Mouse (Mus musculus): Measurements from ENCODE around the gene C1qb. TPM values are rescaled to one million over a fixed set of nuclear protein-coding genes. Genes with fewer than 3 reads are reported as not detected.
A peak's percentile ranks its signal among the peaks of the same experiment; 100 is the strongest.

C1qb gene
- polyA plus RNA-seq, 1 experiment from 2014 or later, result 53.9 TPM

DNA sequence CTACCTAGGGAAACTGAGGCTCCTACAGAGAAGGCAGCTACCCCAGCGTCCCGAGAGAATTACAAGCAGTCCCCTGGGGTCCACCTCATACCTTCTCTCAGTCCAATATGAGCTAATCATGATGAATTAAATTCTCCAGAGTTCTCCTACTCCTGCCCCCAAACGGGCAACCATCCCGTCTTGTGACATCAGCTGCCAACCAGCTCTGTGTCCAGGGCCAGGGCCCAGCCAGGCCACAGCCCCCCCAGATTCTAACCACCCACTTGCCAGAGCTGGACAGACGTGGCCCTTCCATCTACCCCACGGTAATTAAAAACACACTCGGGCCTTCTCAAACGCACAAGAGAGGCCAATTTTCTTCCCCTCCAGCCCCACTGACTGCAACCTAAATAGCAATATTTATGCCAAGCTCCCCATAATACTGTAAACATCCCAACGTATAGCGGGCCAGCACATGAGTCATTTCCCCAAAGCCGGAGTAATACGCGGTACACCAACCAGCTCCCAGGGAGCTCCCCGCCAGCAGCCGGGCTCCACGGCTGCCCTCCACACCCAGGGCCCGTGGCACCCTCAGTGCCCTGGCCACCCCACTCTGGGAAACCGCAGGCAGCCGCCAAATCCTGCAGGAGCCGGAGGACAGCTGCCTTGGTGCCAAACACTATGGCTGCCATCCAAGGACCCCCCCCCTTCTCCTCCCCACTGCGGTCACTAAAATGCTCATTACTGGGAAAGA lies 52.2 kb downstream of the C1qb start:
- H3K9ac ChIP-seq (ENCODE audit: low read depth, low read length), result peak overlapping the region; percentile 94
- peaks cover 67% of the 10 kb centered on the region for H3K4me1 ChIP-seq (ENCODE audit: control insufficient read depth, insufficient read depth, low read depth, low read length)
- H3K36me3 ChIP-seq (ENCODE audit: control insufficient read depth, insufficient read depth, low read length), result no peaks in the 10 kb centered on the region
- peak overlapping the region; percentile 79 for H3K4me3 ChIP-seq (ENCODE audit: low read length)
- ATAC-seq, result no peak
- H3K4me2 ChIP-seq (ENCODE audit: low read length), result peak overlapping the region; percentile 95
- peak overlapping the region; percentile 39; the same call in 1 of the 2 replicates for H3K27ac ChIP-seq (ENCODE audit: low read depth, low read length)
- H3K9me3 ChIP-seq (ENCODE audit: control insufficient read depth, low read length), result no peaks in the 10 kb centered on the region
- H3K27me3 ChIP-seq (replicated peaks; ENCODE audit: control insufficient read depth, insufficient read depth, low read length), result no peaks in the 10 kb centered on the region
- 26% methylated on average over 21 of the region's 21 CpGs for WGBS

DNA sequence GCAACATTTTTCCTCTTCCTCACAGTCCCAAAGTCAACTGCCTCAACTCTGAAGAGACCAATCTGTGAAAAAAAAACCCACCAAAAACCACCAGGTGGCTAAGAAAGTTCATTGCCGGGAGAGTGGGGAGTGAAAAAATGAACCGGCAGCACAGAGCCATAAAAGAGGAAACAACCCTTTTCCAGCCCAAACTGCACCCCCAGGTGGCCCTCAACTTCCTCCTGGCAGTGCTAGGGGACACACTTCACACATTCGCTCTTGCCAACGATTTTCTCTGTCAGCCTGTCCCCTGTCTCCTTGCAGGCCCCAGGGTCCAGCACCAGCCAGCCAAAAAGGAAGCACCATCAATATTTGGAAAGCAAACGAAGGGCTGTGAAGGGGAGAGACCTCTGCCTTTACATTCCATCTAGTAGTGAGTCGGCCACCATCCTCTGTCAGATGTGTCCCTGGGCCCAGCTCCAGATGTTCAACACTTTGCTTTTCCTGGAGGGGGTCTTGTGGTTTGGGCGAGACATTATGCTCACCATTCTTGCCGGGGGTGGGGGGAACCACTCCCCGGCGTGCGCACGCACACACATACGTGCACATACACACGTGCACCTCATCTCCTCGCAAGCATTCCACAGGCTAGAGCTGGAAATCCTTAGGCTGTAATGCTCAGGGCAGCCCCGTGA lies 53.3 kb downstream of the C1qb start:
- Histone ChIP-seq H3K4me3 (ENCODE audit: low read length) (no peak overlapping the region; the same call in 1 of the 2 replicates), H3K27ac (ENCODE audit: low read depth, low read length) (no peak overlapping the region), H3K36me3 (ENCODE audit: control insufficient read depth, insufficient read depth, low read length) (no peaks in the 10 kb centered on the region), H3K4me2 (ENCODE audit: low read length) (peak overlapping the region; percentile 95), H3K9me3 (ENCODE audit: control insufficient read depth, low read length) (no peaks in the 10 kb centered on the region), H3K27me3 (replicated peaks; ENCODE audit: control insufficient read depth, insufficient read depth, low read length) (no peaks in the 10 kb centered on the region), H3K4me1 (ENCODE audit: control insufficient read depth, insufficient read depth, low read depth, low read length) (peaks cover 63% of the 10 kb centered on the region), H3K9ac (ENCODE audit: low read depth, low read length) (no peak overlapping the region)
- 66% methylated on average over 16 of the region's 16 CpGs for WGBS
- no peak for ATAC-seq

DNA sequence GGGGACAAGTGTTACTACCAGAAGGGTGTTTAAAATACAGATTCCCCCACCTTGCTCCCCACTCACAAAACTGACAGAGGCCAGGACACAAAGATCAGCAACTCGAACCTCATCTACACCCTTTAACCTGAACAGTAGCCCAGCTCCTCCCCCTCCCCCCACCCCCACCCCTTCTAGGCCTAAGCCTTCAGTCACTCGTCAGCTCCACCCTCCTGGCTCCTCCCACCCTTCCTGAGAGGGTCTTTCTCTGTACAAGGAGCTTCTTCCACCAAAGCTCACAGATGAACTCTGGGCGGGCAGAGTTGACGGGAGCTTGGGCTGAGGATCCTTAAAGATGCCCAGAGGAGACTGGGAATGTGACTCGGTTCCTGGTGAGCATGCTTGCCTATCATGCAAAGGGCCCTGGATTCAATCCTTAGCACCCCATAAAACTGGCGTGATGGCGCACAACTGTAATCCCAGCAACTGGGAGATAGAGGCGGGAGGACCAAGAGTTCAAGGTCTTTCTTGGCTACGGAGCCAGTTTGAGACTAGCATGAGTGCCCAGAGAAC lies 55.6 kb downstream of the C1qb start:
- ATAC-seq, result no peak
- Histone ChIP-seq H3K27ac (ENCODE audit: low read depth, low read length) (no peak overlapping the region), H3K4me1 (ENCODE audit: control insufficient read depth, insufficient read depth, low read depth, low read length) (peaks cover 58% of the 10 kb centered on the region), H3K4me3 (ENCODE audit: low read length) (no peak overlapping the region), H3K9me3 (ENCODE audit: control insufficient read depth, low read length) (no peaks in the 10 kb centered on the region), H3K9ac (ENCODE audit: low read depth, low read length) (no peak overlapping the region), H3K27me3 (replicated peaks; ENCODE audit: control insufficient read depth, insufficient read depth, low read length) (no peaks in the 10 kb centered on the region), H3K36me3 (ENCODE audit: control insufficient read depth, insufficient read depth, low read length) (no peaks in the 10 kb centered on the region), H3K4me2 (ENCODE audit: low read length) (peak overlapping the region; percentile 18; the same call in 1 of the 2 replicates)
- WGBS, result 49% methylated on average over 9 of the region's 9 CpGs

Other genes starting within 250 kb of the C1qb start
- gene Ephb2, start 50.2 kb downstream of the C1qb start, polyA plus RNA-seq (2015; fragmentation: Nextera tagmentation; extraction: Ambion mirVana), result 7.8 and 10.1 TPM in 2 replicates
- 25.5 and 28.8 TPM in 2 replicates for gene C1qc, start 6.9 kb upstream of the C1qb start, polyA plus RNA-seq (2015; fragmentation: Nextera tagmentation; extraction: Ambion mirVana)
- 34.0 and 36.8 TPM in 2 replicates for gene C1qa, start 12.6 kb upstream of the C1qb start, polyA plus RNA-seq (2015; fragmentation: Nextera tagmentation; extraction: Ambion mirVana)
- gene Epha8, start 70.6 kb upstream of the C1qb start, polyA plus RNA-seq (2015; fragmentation: Nextera tagmentation; extraction: Ambion mirVana), result 8.8 and 14.0 TPM in 2 replicates
- 3.2 and 4.4 TPM in 2 replicates for gene Zbtb40, start 162.6 kb upstream of the C1qb start, polyA plus RNA-seq (2015; fragmentation: Nextera tagmentation; extraction: Ambion mirVana)